Mouse (Mus musculus) bone marrow macrophage, adult 2 months (primary cell): ENCODE data around the gene Cbl. TPM values are rescaled to one million over a fixed set of nuclear protein-coding genes. Genes with fewer than 3 reads are reported as not detected.

Experiments used
- H3K27ac ChIP-seq: 2 replicates; pipeline ENCODE4 v1.5.1; 2012; ENCODE audit warnings: low read depth, low read length; ENCODE audit not compliant: insufficient read depth
- H3K4me1 ChIP-seq: 2 replicates; pipeline ENCODE4 v1.6.1; 2012; ENCODE audit warnings: low read length; ENCODE audit not compliant: control insufficient read depth, insufficient read depth
- H3K4me3 ChIP-seq: 2 replicates; pipeline ENCODE4 v1.5.1; 2012; ENCODE audit warnings: mild to moderate bottlenecking, low read length, moderate library complexity; ENCODE audit not compliant: insufficient read depth
- CTCF ChIP-seq: IDR thresholded peaks from 2 replicates; pipeline ENCODE4 v1.5.1; 2012; ENCODE audit warnings: low read depth, mild to moderate bottlenecking, low read length, moderate library complexity
- POLR2A ChIP-seq: IDR thresholded peaks from 2 replicates; pipeline ENCODE4 v1.6.1; 2012; ENCODE audit warnings: mild to moderate bottlenecking, low read depth, low read length, borderline replicate concordance
- polyA plus RNA-seq: library from polyadenylated mRNA; stranded (reverse); fragments of >200 nt; gene quantifications from 2 replicates; pipeline ENCODE4 v1.2.4, GENCODE M21; 2012; ENCODE audit not compliant: missing spikeins, insufficient read depth, insufficient read length

Gene Cbl
- polyA plus RNA-seq, 1 experiment: 143 TPM

DNA sequence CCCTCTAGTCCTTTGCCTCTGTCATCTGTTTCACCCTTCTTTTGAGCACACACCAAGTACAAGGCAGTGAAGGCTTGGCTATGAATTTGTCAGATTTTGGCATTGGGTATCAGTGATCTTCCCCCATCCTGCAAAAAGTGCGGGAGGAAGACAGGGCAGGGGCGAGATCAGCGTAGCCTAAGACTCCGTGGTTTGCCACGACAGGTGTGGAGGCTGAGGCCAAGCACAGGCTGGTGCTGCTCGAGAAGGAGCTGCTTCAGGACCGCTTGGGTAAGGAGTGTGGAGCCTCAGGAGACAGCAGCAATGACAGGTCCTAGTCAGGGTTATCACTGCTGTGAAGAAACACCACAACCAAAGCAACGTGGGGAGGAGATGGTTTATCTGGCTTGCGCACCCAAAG is 7.6 kb upstream of the Cbl start:
- Histone ChIP-seq H3K4me3 (no peak overlapping the region), H3K4me1 (peaks cover 11% of the 10 kb centered on the region), H3K27ac (no peak overlapping the region)
- no peak for TF ChIP-seq POLR2A
- TF ChIP-seq CTCF: no peak

DNA sequence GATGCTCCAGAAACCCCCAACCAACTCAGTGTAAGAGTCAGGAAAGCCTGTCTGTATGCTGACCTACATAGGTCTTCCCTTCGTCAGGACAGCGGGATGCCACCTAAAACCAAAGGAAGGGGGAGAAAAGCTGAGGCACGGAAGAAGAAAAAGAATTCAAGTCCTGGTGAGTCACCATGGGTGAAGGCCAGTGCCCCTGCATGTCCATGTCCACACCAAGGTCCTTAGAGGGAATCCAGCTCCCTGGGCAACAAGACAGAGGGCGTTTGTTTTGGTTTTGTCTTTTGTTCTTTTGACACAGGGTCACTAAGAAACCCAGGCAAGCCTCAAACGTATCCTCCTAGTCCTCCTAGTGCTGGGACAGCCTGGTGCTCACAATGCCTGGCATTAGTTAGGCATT is 7.1 kb upstream of the Cbl start:
- TF ChIP-seq POLR2A (no peak), CTCF (no peak)
- H3K27ac ChIP-seq: no peak overlapping the region
- H3K4me1 ChIP-seq: peaks cover 14% of the 10 kb centered on the region
- H3K4me3 ChIP-seq: no peak overlapping the region

DNA sequence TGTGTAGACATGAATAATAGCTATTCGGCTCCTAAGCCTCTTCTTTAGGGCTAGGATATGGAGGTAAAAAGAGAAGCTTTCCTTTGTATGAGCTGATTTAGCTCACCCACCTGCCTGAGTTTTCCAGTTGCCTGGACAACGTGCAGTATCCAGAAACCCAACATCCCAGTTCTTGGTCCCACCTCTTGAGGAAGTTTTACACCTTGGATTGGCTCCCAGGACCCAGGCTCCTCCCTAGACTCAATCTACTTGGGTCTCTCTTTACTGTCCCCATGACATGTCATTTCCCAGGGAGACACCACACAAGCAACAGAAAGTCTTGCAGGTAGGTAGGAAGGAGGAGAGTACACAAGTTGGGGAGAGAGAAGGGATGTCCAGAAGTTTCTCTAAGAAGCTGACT is 6.5 kb upstream of the Cbl start, which contains the start of gene Ccdc153:
TSS of gene Ccdc153 (plus strand) at position 278 of the 400 bp plus-strand sequence.
- no peak within 1 kb of the TSS for H3K27ac ChIP-seq
- H3K4me3 ChIP-seq: no peak within 1 kb of the TSS
- peaks cover 19% of the 10 kb centered on the region for H3K4me1 ChIP-seq
- TF ChIP-seq POLR2A (no peak), CTCF (no peak)

DNA sequence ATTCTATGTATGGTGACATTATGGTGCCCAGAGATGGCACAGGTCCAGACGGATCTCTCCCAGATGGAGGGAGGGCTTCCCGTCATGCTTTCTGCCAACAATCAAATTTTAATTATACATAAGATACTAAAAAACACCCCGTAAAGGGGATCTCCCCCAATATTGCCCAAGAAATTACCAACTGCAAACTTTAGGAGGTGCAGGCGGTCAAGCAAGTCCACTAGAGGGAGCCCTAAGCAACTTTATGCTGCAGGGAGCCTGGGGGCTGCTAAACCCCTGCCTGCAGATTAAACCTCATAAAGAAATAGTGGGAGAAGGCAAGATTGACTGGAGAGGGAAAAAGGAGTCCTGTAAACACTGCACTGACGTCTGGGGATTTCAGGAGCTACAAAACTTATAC is 5.6 kb upstream of the Cbl start:
- H3K4me1 ChIP-seq: peaks cover 21% of the 10 kb centered on the region
- no peak overlapping the region for H3K4me3 ChIP-seq
- peak; percentile 95 for TF ChIP-seq CTCF
- no peak for TF ChIP-seq POLR2A
- H3K27ac ChIP-seq: no peak overlapping the region

DNA sequence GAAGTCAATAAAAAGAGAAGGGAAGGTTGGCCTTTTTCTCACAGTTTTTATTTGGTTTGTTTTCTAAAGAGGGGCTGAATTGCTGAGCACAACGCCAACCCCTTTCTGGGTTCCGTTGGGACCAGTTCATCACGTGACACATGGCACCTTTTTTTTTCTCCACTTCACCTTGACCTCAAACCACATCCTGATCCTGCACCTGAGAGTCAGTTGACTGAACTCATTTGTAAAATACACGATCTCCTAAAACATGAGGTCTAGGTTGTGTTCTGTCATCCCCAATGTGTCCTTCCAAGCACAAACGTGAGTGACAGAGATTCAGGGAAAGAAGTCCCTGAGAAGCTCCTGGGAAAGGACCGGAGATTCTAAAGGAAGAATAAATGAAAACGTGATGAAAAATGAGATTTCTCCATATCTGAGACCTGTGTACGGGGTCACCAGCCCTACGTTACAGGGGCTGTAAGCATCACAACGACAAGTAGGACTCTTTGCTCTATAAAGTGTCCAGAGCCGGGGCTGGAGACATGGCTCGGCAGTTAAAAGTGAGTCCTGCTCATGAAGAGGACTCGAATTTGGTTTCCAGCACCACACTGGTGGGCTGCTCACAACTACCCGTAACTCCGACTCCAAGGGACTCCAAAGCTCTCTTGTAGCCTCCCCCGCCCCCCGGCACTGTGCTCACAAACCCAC is 4.8 kb upstream of the Cbl start:
- no peak for TF ChIP-seq CTCF
- TF ChIP-seq POLR2A: no peak
- Histone ChIP-seq H3K4me1 (peaks cover 21% of the 10 kb centered on the region), H3K27ac (no peak overlapping the region), H3K4me3 (no peak overlapping the region)

DNA sequence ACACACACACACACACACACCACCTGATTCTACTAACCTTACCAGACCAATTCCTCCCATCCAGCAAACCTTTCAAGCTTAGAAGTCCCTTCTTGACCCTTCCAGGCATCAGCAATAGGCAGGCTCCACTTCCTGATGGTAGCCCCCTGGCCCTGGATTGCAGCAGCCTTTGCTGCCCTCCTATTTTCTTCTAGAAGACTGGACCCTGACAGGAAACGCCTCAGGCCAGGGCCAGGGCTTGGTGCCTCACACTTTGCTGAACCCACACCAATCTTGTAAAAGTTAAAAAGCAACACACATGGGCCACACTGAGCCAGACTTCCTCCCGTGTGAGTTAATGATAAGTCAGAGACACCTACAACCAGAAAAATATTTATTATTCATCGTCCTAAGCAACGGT is 3.3 kb upstream of the Cbl start:
- H3K4me1 ChIP-seq: peaks cover 21% of the 10 kb centered on the region
- TF ChIP-seq POLR2A: no peak
- TF ChIP-seq CTCF: no peak
- H3K27ac ChIP-seq: no peak overlapping the region
- no peak overlapping the region for H3K4me3 ChIP-seq

DNA sequence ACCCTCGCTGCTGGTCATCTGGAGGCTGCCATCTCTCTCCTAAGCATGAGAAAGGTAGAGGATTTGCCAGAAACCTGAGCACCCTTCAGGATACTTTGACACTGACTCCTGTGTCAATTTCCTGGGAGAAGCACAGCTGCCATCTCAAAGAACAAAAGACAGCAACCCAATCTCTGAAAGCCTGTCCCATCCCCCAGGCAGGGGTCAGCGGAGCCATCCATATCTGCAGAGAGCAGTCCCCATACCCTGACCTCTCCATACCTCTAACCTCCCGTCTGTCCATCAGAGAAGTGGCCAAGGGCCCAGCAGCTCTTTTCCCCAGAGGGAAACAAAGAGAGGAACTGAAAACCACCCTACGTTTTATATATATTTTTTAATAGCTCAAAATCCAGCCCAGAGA is 2.8 kb upstream of the Cbl start:
- TF ChIP-seq POLR2A: no peak
- TF ChIP-seq CTCF: no peak
- H3K27ac ChIP-seq: no peak overlapping the region
- H3K4me1 ChIP-seq: peaks cover 26% of the 10 kb centered on the region
- H3K4me3 ChIP-seq: no peak overlapping the region

DNA sequence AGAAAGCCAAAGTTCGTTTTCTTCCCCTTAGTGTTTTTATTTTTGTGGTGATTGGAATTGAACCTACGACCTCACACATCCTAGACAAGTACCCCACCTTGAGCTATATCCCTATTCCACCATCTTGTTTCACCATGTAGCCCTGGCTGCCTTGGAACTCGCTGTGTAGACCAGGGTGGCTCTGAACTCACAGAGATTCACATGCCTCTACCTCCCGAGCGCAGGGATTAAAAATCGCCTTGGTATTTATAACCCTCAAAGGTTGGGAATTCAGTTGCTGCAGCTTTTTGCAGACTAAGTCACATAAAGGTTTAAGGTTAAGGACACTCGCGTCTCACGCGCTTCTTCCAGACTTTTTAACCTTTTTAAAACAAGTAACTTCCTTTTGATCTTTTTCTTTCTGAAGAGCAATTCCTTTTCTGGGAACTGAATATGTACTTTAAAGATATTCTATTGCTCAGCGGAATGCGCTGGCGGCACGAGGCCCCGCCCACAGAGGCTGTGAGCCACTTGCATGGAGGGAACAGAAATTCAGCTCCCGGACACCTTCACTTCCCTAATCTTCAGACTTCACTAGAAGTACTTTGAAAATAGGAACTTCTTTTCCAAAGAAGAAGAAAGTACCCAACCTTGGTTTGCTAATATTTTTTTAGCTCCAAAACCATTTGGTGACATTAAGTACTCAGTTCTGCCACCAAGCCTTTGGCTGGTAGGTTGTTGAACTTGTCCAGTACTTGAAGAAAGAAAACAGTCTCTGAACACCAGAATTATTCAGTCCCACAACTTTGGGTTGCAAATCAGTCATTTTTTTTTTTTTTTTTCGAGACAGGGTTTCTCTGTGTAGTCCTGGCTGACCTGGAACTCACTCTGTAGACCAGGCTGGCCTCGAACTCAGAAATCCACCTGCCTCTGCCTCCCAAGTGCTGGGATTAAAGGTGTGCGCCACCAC is 904 bp upstream of the Cbl start:
- TF ChIP-seq CTCF (no peak), POLR2A (no peak)
- H3K27ac ChIP-seq: peak overlapping the region; percentile 80
- peak overlapping the region; percentile 52 for H3K4me3 ChIP-seq
- peaks cover 32% of the 10 kb centered on the region for H3K4me1 ChIP-seq

DNA sequence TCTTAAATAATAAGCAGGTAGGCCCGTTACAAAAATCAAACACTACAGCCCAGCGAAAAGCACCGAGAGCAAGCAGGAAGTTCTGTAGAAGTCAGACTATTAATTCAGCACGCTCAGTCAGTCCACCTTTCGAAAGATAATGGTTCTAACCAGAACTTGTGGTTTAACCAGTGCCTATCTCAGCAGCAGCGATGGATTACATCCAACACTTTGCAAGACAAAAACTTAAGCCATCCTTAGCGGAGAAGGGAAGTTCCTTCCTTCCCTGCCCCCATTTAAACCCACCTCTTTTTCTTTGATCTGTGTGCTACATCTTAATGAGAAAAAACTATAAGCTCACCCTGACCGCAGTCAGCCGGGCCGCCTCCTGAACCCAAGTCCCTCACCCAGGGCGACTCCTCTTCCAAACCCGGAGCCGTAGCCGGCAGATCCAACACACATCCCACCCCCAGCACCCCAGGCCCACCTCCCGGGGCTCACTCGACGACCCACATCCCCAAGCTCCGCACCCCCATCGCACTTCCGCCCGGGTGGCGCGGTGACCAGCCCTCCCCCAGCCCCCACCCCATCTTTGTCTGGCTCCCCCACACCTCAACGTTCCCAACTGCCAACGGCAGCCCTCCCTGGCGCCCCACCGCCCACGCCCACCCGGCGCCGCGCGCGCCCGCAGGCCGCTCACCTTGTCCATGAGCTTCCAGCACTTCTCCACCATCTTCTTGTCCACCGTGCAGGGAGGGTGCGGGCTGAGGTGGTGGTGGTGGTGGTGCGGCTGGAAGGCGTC is 638 bp downstream of the Cbl start:
- TF ChIP-seq POLR2A: no peak
- no peak for TF ChIP-seq CTCF
- peak overlapping the region; percentile 92 for H3K27ac ChIP-seq
- H3K4me3 ChIP-seq: peak overlapping the region; percentile 93
- H3K4me1 ChIP-seq: peaks cover 43% of the 10 kb centered on the region
